ENCODE assay signal across 14 mouse cellular contexts in genomic region chr15:7563279-7563678, GRCm38 (mm10).
DNase-seq lines count a peak whose midpoint lies in the region; ATAC-seq lines count a peak whose summit lies in the region.
"Had no signal": no experiment of that assay in that cellular context is flagged by ENCODE, and none has a peak within 500 bp of the region (broad histone marks: within the 10 kb centered on the region; RNA-seq: fewer than 3 reads in every experiment).

No protein-coding gene starts in this region.

- peak; percentile 27; the same call in 1 of the 2 replicates for ATAC-seq in forebrain, embryonic 13.5 days
- ATAC-seq in forebrain, embryonic 15.5 days (replicated peaks): no peak
- peak; percentile 1; the same call in 1 of the 2 replicates for ATAC-seq in hindbrain, embryonic 14.5 days (ENCODE audit: low FRiP score)
- no peak for ATAC-seq in hindbrain, embryonic 13.5 days (ENCODE audit: low FRiP score)
- peak; percentile 80 for ATAC-seq in lung, embryonic 15.5 days (ENCODE audit: borderline replicate concordance, extremely low read depth, low FRiP score, low TSS enrichment)
- ATAC-seq: liver, embryonic 12.5 days had no signal

- H3K27ac ChIP-seq in forebrain, embryonic 13.5 days: no peak overlapping the region
- no peak overlapping the region for H3K27ac ChIP-seq in forebrain, embryonic 15.5 days (replicated peaks)
- H3K27ac ChIP-seq in hindbrain, embryonic 14.5 days: no peak overlapping the region
- no peak overlapping the region for H3K27ac ChIP-seq in hindbrain, embryonic 13.5 days
- H3K27ac ChIP-seq in lung, embryonic 15.5 days: peak overlapping the region; percentile 62
- H3K27ac ChIP-seq: heart, embryonic 13.5 days; hindbrain, embryonic 12.5 days; liver, embryonic 12.5 days had no signal

- no peaks in the 10 kb centered on the region for H3K36me3 ChIP-seq in forebrain, embryonic 13.5 days (ENCODE audit: poor library complexity, severe bottlenecking)
- H3K36me3 ChIP-seq in forebrain, embryonic 15.5 days: no peaks in the 10 kb centered on the region
- H3K36me3 ChIP-seq in hindbrain, embryonic 14.5 days (replicated peaks; ENCODE audit: control insufficient read depth, insufficient read depth): no peaks in the 10 kb centered on the region
- no peaks in the 10 kb centered on the region for H3K36me3 ChIP-seq in hindbrain, embryonic 13.5 days
- H3K36me3 ChIP-seq in lung, embryonic 15.5 days: no peaks in the 10 kb centered on the region
- H3K36me3 ChIP-seq: heart, embryonic 13.5 days; hindbrain, embryonic 12.5 days; liver, embryonic 12.5 days had no signal

- H3K9me3 ChIP-seq in forebrain, embryonic 13.5 days (replicated peaks): no peaks in the 10 kb centered on the region
- no peaks in the 10 kb centered on the region for H3K9me3 ChIP-seq in forebrain, embryonic 15.5 days
- no peaks in the 10 kb centered on the region for H3K9me3 ChIP-seq in hindbrain, embryonic 14.5 days (ENCODE audit: control insufficient read depth, low read length)
- no peaks in the 10 kb centered on the region for H3K9me3 ChIP-seq in hindbrain, embryonic 13.5 days
- H3K9me3 ChIP-seq in lung, embryonic 15.5 days: no peaks in the 10 kb centered on the region
- H3K9me3 ChIP-seq: heart, embryonic 13.5 days; hindbrain, embryonic 12.5 days; liver, embryonic 12.5 days had no signal

- no peak overlapping the region for H3K4me3 ChIP-seq in forebrain, embryonic 13.5 days
- no peak overlapping the region for H3K4me3 ChIP-seq in forebrain, embryonic 15.5 days
- no peak overlapping the region for H3K4me3 ChIP-seq in hindbrain, embryonic 14.5 days (replicated peaks; ENCODE audit: low read length)
- H3K4me3 ChIP-seq in hindbrain, embryonic 13.5 days: no peak overlapping the region
- H3K4me3 ChIP-seq in lung, embryonic 15.5 days: no peak overlapping the region
- H3K4me3 ChIP-seq: heart, embryonic 13.5 days; hindbrain, embryonic 12.5 days; liver, embryonic 12.5 days; myocyte had no signal

- H3K4me2 ChIP-seq in forebrain, embryonic 13.5 days: no peak overlapping the region
- no peak overlapping the region for H3K4me2 ChIP-seq in forebrain, embryonic 15.5 days (replicated peaks)
- no peak overlapping the region for H3K4me2 ChIP-seq in hindbrain, embryonic 14.5 days (replicated peaks)
- no peak overlapping the region for H3K4me2 ChIP-seq in hindbrain, embryonic 13.5 days
- H3K4me2 ChIP-seq in lung, embryonic 15.5 days: no peak overlapping the region
- H3K4me2 ChIP-seq: heart, embryonic 13.5 days; hindbrain, embryonic 12.5 days; liver, embryonic 12.5 days; midbrain, embryonic 11.5 days had no signal

- H3K27me3 ChIP-seq in forebrain, embryonic 13.5 days: no peaks in the 10 kb centered on the region
- no peaks in the 10 kb centered on the region for H3K27me3 ChIP-seq in forebrain, embryonic 15.5 days
- no peaks in the 10 kb centered on the region for H3K27me3 ChIP-seq in hindbrain, embryonic 14.5 days (ENCODE audit: control insufficient read depth, insufficient read depth, low read length)
- no peaks in the 10 kb centered on the region for H3K27me3 ChIP-seq in hindbrain, embryonic 13.5 days
- no peaks in the 10 kb centered on the region for H3K27me3 ChIP-seq in lung, embryonic 15.5 days
- H3K27me3 ChIP-seq: heart, embryonic 13.5 days; hindbrain, embryonic 12.5 days; liver, embryonic 12.5 days had no signal

- peak; percentile 25 for DNase-seq in hindbrain, embryonic 14.5 days (ENCODE audit: low spot score)
- no peak for DNase-seq in lung, postnatal 36 days
- peak; percentile 80 for DNase-seq in NIH3T3 (ENCODE audit: low read depth)
- DNase-seq in cerebellum, postnatal 10 days: no peak
- DNase-seq: thymus, postnatal 4 days had no signal

- WGBS in forebrain, embryonic 13.5 days: 89% methylated on average over 4 of the region's 4 CpGs
- WGBS in forebrain, embryonic 15.5 days: 72% methylated on average over 4 of the region's 4 CpGs
- WGBS in hindbrain, embryonic 14.5 days: 77% methylated on average over 4 of the region's 4 CpGs
- 87% methylated on average over 4 of the region's 4 CpGs for WGBS in hindbrain, embryonic 13.5 days
- WGBS in lung, embryonic 15.5 days: 19% methylated on average over 4 of the region's 4 CpGs

- no peak overlapping the region for H3K9ac ChIP-seq in forebrain, embryonic 13.5 days
- no peak overlapping the region for H3K9ac ChIP-seq in forebrain, embryonic 15.5 days (replicated peaks)
- no peak overlapping the region for H3K9ac ChIP-seq in hindbrain, embryonic 14.5 days
- H3K9ac ChIP-seq in hindbrain, embryonic 13.5 days: no peak overlapping the region
- H3K9ac ChIP-seq in lung, embryonic 15.5 days: no peak overlapping the region
- H3K9ac ChIP-seq: heart, embryonic 13.5 days; hindbrain, embryonic 12.5 days; liver, embryonic 12.5 days had no signal

- H3K4me1 ChIP-seq in forebrain, embryonic 13.5 days: no peaks in the 10 kb centered on the region
- H3K4me1 ChIP-seq in forebrain, embryonic 15.5 days: no peaks in the 10 kb centered on the region
- no peaks in the 10 kb centered on the region for H3K4me1 ChIP-seq in hindbrain, embryonic 14.5 days (replicated peaks; ENCODE audit: control insufficient read depth, insufficient read depth, low read length)
- H3K4me1 ChIP-seq in hindbrain, embryonic 13.5 days (replicated peaks): no peaks in the 10 kb centered on the region
- peaks cover 21% of the 10 kb centered on the region for H3K4me1 ChIP-seq in lung, embryonic 15.5 days
- H3K4me1 ChIP-seq: hindbrain, embryonic 12.5 days; liver, embryonic 12.5 days had no signal

Comparison
In these comparisons a context has a peak if more than half of its experiments do, and no peak if none do; other contexts are left out.
1. ATAC-seq: peak in forebrain, embryonic 13.5 days (single experiment), hindbrain, embryonic 14.5 days (single experiment) and lung, embryonic 15.5 days (single experiment); none in forebrain, embryonic 15.5 days (single experiment) and hindbrain, embryonic 13.5 days (single experiment).
2. DNase-seq: peak in hindbrain, embryonic 14.5 days (single experiment) and NIH3T3 (single experiment); none in lung, postnatal 36 days (single experiment) and cerebellum, postnatal 10 days (0 of 2).